Mouse (Mus musculus): ENCODE measurements around the gene Ift140. TPM values are rescaled to one million over a fixed set of nuclear protein-coding genes. Genes with fewer than 3 reads are reported as not detected.

Gene Ift140
- polyA plus RNA-seq, 1 experiment from 2014 or later: 20.1 TPM

GRCm38 (mm10) chr17:25139960-25140359, 124.1 kb downstream of the Ift140 start:
- H3K9ac ChIP-seq (ENCODE audit: low read depth, low read length): no peak overlapping the region
- H3K36me3 ChIP-seq (ENCODE audit: control insufficient read depth, insufficient read depth, low read length): 0 out of 2 replicates have a peak, but pooled peaks cover 3% of the 10 kb centered on the region
- H3K27me3 ChIP-seq (ENCODE audit: control insufficient read depth, insufficient read depth, low read depth, low read length): no peaks in the 10 kb centered on the region
- peaks cover 7% of the 10 kb centered on the region; the same call in 1 of the 2 replicates for H3K4me1 ChIP-seq (ENCODE audit: control insufficient read depth, insufficient read depth, low read length)
- H3K4me3 ChIP-seq (ENCODE audit: low read depth, low read length): no peak overlapping the region
- no peaks in the 10 kb centered on the region for H3K9me3 ChIP-seq (replicated peaks; ENCODE audit: control insufficient read depth, low read length, poor library complexity, severe bottlenecking)
- no peak overlapping the region for H3K4me2 ChIP-seq (ENCODE audit: low read length)
- ATAC-seq: no peak
- H3K27ac ChIP-seq (ENCODE audit: low read length): no peak overlapping the region
- 71% methylated on average over 4 of the region's 4 CpGs for WGBS

Other genes starting within 250 kb of the Ift140 start
- gene Meiob, start 211.8 kb upstream of the Ift140 start, polyA plus RNA-seq (2015; fragmentation: Nextera tagmentation; extraction: Ambion mirVana): not detected in 2 replicates
- gene Hagh, start 175.9 kb upstream of the Ift140 start, polyA plus RNA-seq (2015; fragmentation: Nextera tagmentation; extraction: Ambion mirVana): 62.9 and 72.2 TPM in 2 replicates
- 19.6 and 20.2 TPM in 2 replicates for gene Fahd1, start 165.7 kb upstream of the Ift140 start, polyA plus RNA-seq (2015; fragmentation: Nextera tagmentation; extraction: Ambion mirVana)
- gene Igfals, start 150.1 kb upstream of the Ift140 start, polyA plus RNA-seq (2015; fragmentation: Nextera tagmentation; extraction: Ambion mirVana): not detected in 2 replicates
- 54.3 and 54.7 TPM in 2 replicates for gene Nubp2, start 129.7 kb upstream of the Ift140 start, polyA plus RNA-seq (2015; fragmentation: Nextera tagmentation; extraction: Ambion mirVana)
- 85.8 and 90.5 TPM in 2 replicates for gene Spsb3, start 129.4 kb upstream of the Ift140 start, polyA plus RNA-seq (2015; fragmentation: Nextera tagmentation; extraction: Ambion mirVana)
- 28.6 and 28.8 TPM in 2 replicates for gene Eme2, start 121.0 kb upstream of the Ift140 start, polyA plus RNA-seq (2015; fragmentation: Nextera tagmentation; extraction: Ambion mirVana)
- gene Mrps34, start 121.0 kb upstream of the Ift140 start, polyA plus RNA-seq (2015; fragmentation: Nextera tagmentation; extraction: Ambion mirVana): 72.9 and 77.2 TPM in 2 replicates
- 79.7 and 88.6 TPM in 2 replicates for gene Nme3, start 119.6 kb upstream of the Ift140 start, polyA plus RNA-seq (2015; fragmentation: Nextera tagmentation; extraction: Ambion mirVana)
- gene Mapk8ip3, start 79.1 kb upstream of the Ift140 start, polyA plus RNA-seq (2015; fragmentation: Nextera tagmentation; extraction: Ambion mirVana): 100 and 104 TPM in 2 replicates
- gene Jpt2, start 55.4 kb upstream of the Ift140 start, polyA plus RNA-seq (2015; fragmentation: Nextera tagmentation; extraction: Ambion mirVana): 86.2 and 100 TPM in 2 replicates
- 4.6 and 5.3 TPM in 2 replicates for gene Cramp1l, start 297 bp upstream of the Ift140 start, polyA plus RNA-seq (2015; fragmentation: Nextera tagmentation; extraction: Ambion mirVana)
- gene Tmem204, start 67.5 kb downstream of the Ift140 start, polyA plus RNA-seq (2015; fragmentation: Nextera tagmentation; extraction: Ambion mirVana): 10.3 and 11.1 TPM in 2 replicates
- 51.9 and 53.4 TPM in 2 replicates for gene Telo2, start 99.9 kb downstream of the Ift140 start, polyA plus RNA-seq (2015; fragmentation: Nextera tagmentation; extraction: Ambion mirVana)
- gene Ptx4, start 104.7 kb downstream of the Ift140 start, polyA plus RNA-seq (2015; fragmentation: Nextera tagmentation; extraction: Ambion mirVana): 0.38 TPM in 1 of 2 replicates, not detected in the other
- 33.6 and 36.1 TPM in 2 replicates for gene Clcn7, start 117.3 kb downstream of the Ift140 start, polyA plus RNA-seq (2015; fragmentation: Nextera tagmentation; extraction: Ambion mirVana)
- gene Ccdc154, start 146.4 kb downstream of the Ift140 start, polyA plus RNA-seq (2015; fragmentation: Nextera tagmentation; extraction: Ambion mirVana): not detected in 2 replicates
- gene Gm38655, start 159.4 kb downstream of the Ift140 start, polyA plus RNA-seq (2015; fragmentation: Nextera tagmentation; extraction: Ambion mirVana): not detected in 2 replicates
- gene BC003965, start 168.5 kb downstream of the Ift140 start, polyA plus RNA-seq (2015; fragmentation: Nextera tagmentation; extraction: Ambion mirVana): 33.7 and 33.8 TPM in 2 replicates
- gene Unkl, start 172.3 kb downstream of the Ift140 start, polyA plus RNA-seq (2015; fragmentation: Nextera tagmentation; extraction: Ambion mirVana): 18.3 and 19.2 TPM in 2 replicates
- gene Gnptg, start 224.0 kb downstream of the Ift140 start, polyA plus RNA-seq (2015; fragmentation: Nextera tagmentation; extraction: Ambion mirVana): 99.8 and 114 TPM in 2 replicates
- gene Tsr3, start 224.1 kb downstream of the Ift140 start, polyA plus RNA-seq (2015; fragmentation: Nextera tagmentation; extraction: Ambion mirVana): 57.4 and 61.2 TPM in 2 replicates
- gene Baiap3, start 240.3 kb downstream of the Ift140 start, polyA plus RNA-seq (2015; fragmentation: Nextera tagmentation; extraction: Ambion mirVana): 30.2 and 38.1 TPM in 2 replicates

Measured in midbrain, embryonic 16.5 days (tissue).